Mouse (Mus musculus) G1E (cell line): Measurements from ENCODE around the gene Smn1.

ENCODE experiments used
- CTCF ChIP-seq: IDR thresholded peaks from 2 replicates; pipeline ENCODE4 v1.5.1; 2012; ENCODE audit warnings: low read depth, low read length, inconsistent platforms, mixed read lengths
- GATA1 ChIP-seq: IDR thresholded peaks from 2 replicates; pipeline ENCODE4 v1.6.1; 2012; ENCODE audit warnings: borderline replicate concordance, low read length, inconsistent platforms, mixed read lengths
- TAL1 ChIP-seq: conservative IDR thresholded peaks from 2 replicates; pipeline ENCODE4 v1.6.1; 2012; ENCODE audit warnings: low read depth, low read length, inconsistent platforms, mixed read lengths

DNA sequence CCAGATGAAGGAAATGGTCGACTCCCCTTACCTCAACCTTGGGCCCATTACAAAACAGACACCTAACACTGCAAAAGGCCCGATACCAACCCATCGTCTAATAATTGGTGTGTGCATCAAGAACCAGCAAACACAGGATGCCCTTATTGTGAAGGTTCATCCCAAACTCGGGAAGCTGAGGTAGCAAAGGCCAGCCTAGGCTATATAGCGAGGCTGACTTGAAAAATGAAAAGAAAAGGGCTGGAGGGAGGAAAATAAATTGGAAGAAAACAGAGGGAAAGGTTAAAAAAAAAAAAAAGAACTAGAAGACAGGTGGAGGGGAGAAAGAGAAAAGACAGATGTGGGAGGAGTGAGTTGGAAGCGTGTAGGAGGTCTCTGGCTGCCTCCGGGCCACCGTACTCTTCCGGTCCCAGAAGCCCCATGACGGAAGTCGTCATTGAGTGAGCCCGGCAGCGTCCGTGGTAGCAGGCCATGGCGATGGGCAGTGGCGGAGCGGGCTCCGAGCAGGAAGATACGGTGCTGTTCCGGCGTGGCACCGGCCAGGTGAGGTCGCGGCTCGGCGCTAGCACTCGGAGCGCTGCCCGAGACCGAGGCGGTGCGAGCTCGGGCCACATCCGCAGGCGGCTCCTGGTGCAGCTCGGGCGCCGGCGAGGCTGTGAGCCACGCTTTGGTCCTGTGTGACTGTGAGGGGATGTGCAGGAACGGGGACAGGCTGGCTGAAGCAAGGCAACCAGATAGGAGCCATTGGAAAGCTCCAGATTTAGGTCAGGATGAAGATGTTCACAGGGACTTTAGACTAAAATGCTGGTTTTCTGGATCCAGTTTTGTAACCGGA lies at the start of gene Smn1:
- TF ChIP-seq CTCF (no peak), TAL1 (no peak), GATA1 (no peak)
